Mouse (Mus musculus): ENCODE data around the gene Sema6b. TPM values are rescaled to one million over a fixed set of nuclear protein-coding genes. Genes with fewer than 3 reads are reported as not detected.
"Not testable (repeated sequence)": the region's sequence is repeated elsewhere in the genome, so short reads cannot be mapped to it uniquely, and the experiment has no call there.

Sema6b gene
- polyA plus RNA-seq, 1 experiment from 2014 or later = 12.7 TPM

- ATAC-seq = no peak
- no peaks in the 10 kb centered on the region for H3K27me3 ChIP-seq (replicated peaks; ENCODE audit: control insufficient read depth, insufficient read depth, low read length)
- H3K9me3 ChIP-seq (ENCODE audit: control insufficient read depth, low read length) = no peaks in the 10 kb centered on the region
- no peaks in the 10 kb centered on the region for H3K4me1 ChIP-seq (ENCODE audit: control insufficient read depth, insufficient read depth, low read depth, low read length)
- H3K27ac ChIP-seq (ENCODE audit: low read depth, low read length) = no peak overlapping the region
- no peak overlapping the region for H3K9ac ChIP-seq (ENCODE audit: low read depth, low read length)
- WGBS = 100% methylated on average over 1 of the region's 1 CpGs
- H3K36me3 ChIP-seq (ENCODE audit: control insufficient read depth, insufficient read depth, low read length) = peaks cover 18% of the 10 kb centered on the region
- no peak overlapping the region for H3K4me3 ChIP-seq (ENCODE audit: low read length)
- H3K4me2 ChIP-seq (ENCODE audit: low read length) = no peak overlapping the region
Measured at GRCm38 (mm10) chr17:56092312-56092711, 47.8 kb downstream of the Sema6b start.

GRCm38 (mm10) chr17:56080781-56081585, 59.2 kb downstream of the Sema6b start:
- Histone ChIP-seq H3K4me2 (ENCODE audit: low read length) (peak overlapping the region; percentile 100), H3K27me3 (replicated peaks; ENCODE audit: control insufficient read depth, insufficient read depth, low read length) (no peaks in the 10 kb centered on the region), H3K4me3 (ENCODE audit: low read length) (peak overlapping the region; percentile 91), H3K36me3 (ENCODE audit: control insufficient read depth, insufficient read depth, low read length) (no peaks in the 10 kb centered on the region; the same call in 1 of the 2 replicates), H3K9ac (ENCODE audit: low read depth, low read length) (peak overlapping the region; percentile 90), H3K27ac (ENCODE audit: low read depth, low read length) (peak overlapping the region; percentile 44; the same call in 1 of the 2 replicates), H3K4me1 (ENCODE audit: control insufficient read depth, insufficient read depth, low read depth, low read length) (peaks cover 21% of the 10 kb centered on the region), H3K9me3 (ENCODE audit: control insufficient read depth, low read length) (no peaks in the 10 kb centered on the region)
- ATAC-seq = peak; percentile 50
- 7% methylated on average over 8 of the region's 8 CpGs for WGBS

- peak overlapping the region; percentile 90 for H3K9ac ChIP-seq (ENCODE audit: low read depth, low read length)
- no peaks in the 10 kb centered on the region for H3K27me3 ChIP-seq (replicated peaks; ENCODE audit: control insufficient read depth, insufficient read depth, low read length)
- peak overlapping the region; percentile 76 for H3K27ac ChIP-seq (ENCODE audit: low read depth, low read length)
- H3K9me3 ChIP-seq (ENCODE audit: control insufficient read depth, low read length) = no peaks in the 10 kb centered on the region
- H3K36me3 ChIP-seq (ENCODE audit: control insufficient read depth, insufficient read depth, low read length) = no peaks in the 10 kb centered on the region; the same call in 1 of the 2 replicates
- no peak for ATAC-seq
- peak overlapping the region; percentile 100 for H3K4me2 ChIP-seq (ENCODE audit: low read length)
- peak overlapping the region; percentile 91 for H3K4me3 ChIP-seq (ENCODE audit: low read length)
- 2% methylated on average over 11 of the region's 11 CpGs for WGBS
- peaks cover 26% of the 10 kb centered on the region for H3K4me1 ChIP-seq (ENCODE audit: control insufficient read depth, insufficient read depth, low read depth, low read length)
Measured at GRCm38 (mm10) chr17:56079921-56080320, 60.2 kb downstream of the Sema6b start.

- H3K27me3 ChIP-seq (replicated peaks; ENCODE audit: control insufficient read depth, insufficient read depth, low read length) = no peaks in the 10 kb centered on the region
- peak within 1 kb of the TSS; percentile 91 for H3K4me3 ChIP-seq (ENCODE audit: low read length)
- H3K9me3 ChIP-seq (ENCODE audit: control insufficient read depth, low read length) = no peaks in the 10 kb centered on the region
- peak within 1 kb of the TSS; percentile 100 for H3K4me2 ChIP-seq (ENCODE audit: low read length)
- H3K4me1 ChIP-seq (ENCODE audit: control insufficient read depth, insufficient read depth, low read depth, low read length) = peaks cover 27% of the 10 kb centered on the region
- no peaks in the 10 kb centered on the region for H3K36me3 ChIP-seq (ENCODE audit: control insufficient read depth, insufficient read depth, low read length)
- peak within 1 kb of the TSS; percentile 76 for H3K27ac ChIP-seq (ENCODE audit: low read depth, low read length)
- peak; percentile 94 for ATAC-seq
- peak within 1 kb of the TSS; percentile 90 for H3K9ac ChIP-seq (ENCODE audit: low read depth, low read length)
- under 1% methylated on average over 53 of the region's 61 CpGs for WGBS
Measured at GRCm38 (mm10) chr17:56078880-56079795, 61.0 kb downstream of the Sema6b start, which contains the start of gene Hdgfl2. TSS of gene Hdgfl2 (plus strand) at chr17:56079634.

GRCm38 (mm10) chr17:56078361-56078760, 61.8 kb downstream of the Sema6b start:
- WGBS = 60% methylated on average over 9 of the region's 9 CpGs
- peaks cover 33% of the 10 kb centered on the region for H3K4me1 ChIP-seq (ENCODE audit: control insufficient read depth, insufficient read depth, low read depth, low read length)
- ATAC-seq; H3K36me3 ChIP-seq (ENCODE audit: control insufficient read depth, insufficient read depth, low read length); H3K27ac ChIP-seq (ENCODE audit: low read depth, low read length); H3K27me3 ChIP-seq (replicated peaks; ENCODE audit: control insufficient read depth, insufficient read depth, low read length); H3K9me3 ChIP-seq (ENCODE audit: control insufficient read depth, low read length); H3K9ac ChIP-seq (ENCODE audit: low read depth, low read length): not testable (repeated sequence)
- H3K4me3 ChIP-seq (ENCODE audit: low read length) = peak overlapping the region; percentile 91; the same call in 1 of the 2 replicates
- H3K4me2 ChIP-seq (ENCODE audit: low read length) = peak overlapping the region; percentile 42

- no peaks in the 10 kb centered on the region for H3K27me3 ChIP-seq (replicated peaks; ENCODE audit: control insufficient read depth, insufficient read depth, low read length)
- peaks cover 33% of the 10 kb centered on the region for H3K4me1 ChIP-seq (ENCODE audit: control insufficient read depth, insufficient read depth, low read depth, low read length)
- no peak overlapping the region for H3K27ac ChIP-seq (ENCODE audit: low read depth, low read length)
- H3K4me2 ChIP-seq (ENCODE audit: low read length) = no peak overlapping the region
- no peaks in the 10 kb centered on the region for H3K9me3 ChIP-seq (ENCODE audit: control insufficient read depth, low read length)
- H3K9ac ChIP-seq (ENCODE audit: low read depth, low read length) = no peak overlapping the region
- 88% methylated on average over 5 of the region's 5 CpGs for WGBS
- no peak for ATAC-seq
- peaks cover 5% of the 10 kb centered on the region; the same call in 1 of the 2 replicates for H3K36me3 ChIP-seq (ENCODE audit: control insufficient read depth, insufficient read depth, low read length)
- H3K4me3 ChIP-seq (ENCODE audit: low read length) = no peak overlapping the region
Measured at GRCm38 (mm10) chr17:56077523-56077922, 62.6 kb downstream of the Sema6b start.

- Histone ChIP-seq H3K4me2 (ENCODE audit: low read length) (peak within 1 kb of the TSS; percentile 59), H3K4me3 (ENCODE audit: low read length) (peak within 1 kb of the TSS; percentile 84), H3K4me1 (ENCODE audit: control insufficient read depth, insufficient read depth, low read depth, low read length) (peaks cover 12% of the 10 kb centered on the region), H3K27ac (ENCODE audit: low read depth, low read length) (peak within 1 kb of the TSS; percentile 91), H3K27me3 (replicated peaks; ENCODE audit: control insufficient read depth, insufficient read depth, low read length) (no peaks in the 10 kb centered on the region), H3K36me3 (ENCODE audit: control insufficient read depth, insufficient read depth, low read length) (peaks cover 29% of the 10 kb centered on the region), H3K9me3 (ENCODE audit: control insufficient read depth, low read length) (no peaks in the 10 kb centered on the region), H3K9ac (ENCODE audit: low read depth, low read length) (peak within 1 kb of the TSS; percentile 84)
- WGBS = under 1% methylated on average over 35 of the region's 35 CpGs
- ATAC-seq = peak; percentile 62
Measured at GRCm38 (mm10) chr17:56074827-56075208, 65.3 kb downstream of the Sema6b start, which contains the start of gene Ubxn6. TSS of gene Ubxn6 (minus strand) at chr17:56075028.

- Histone ChIP-seq H3K27me3 (replicated peaks; ENCODE audit: control insufficient read depth, insufficient read depth, low read length) (no peaks in the 10 kb centered on the region), H3K4me1 (ENCODE audit: control insufficient read depth, insufficient read depth, low read depth, low read length) (peaks cover 12% of the 10 kb centered on the region), H3K9ac (ENCODE audit: low read depth, low read length) (peak overlapping the region; percentile 84), H3K4me3 (ENCODE audit: low read length) (peak overlapping the region; percentile 84), H3K27ac (ENCODE audit: low read depth, low read length) (peak overlapping the region; percentile 91), H3K9me3 (ENCODE audit: control insufficient read depth, low read length) (no peaks in the 10 kb centered on the region), H3K36me3 (ENCODE audit: control insufficient read depth, insufficient read depth, low read length) (peaks cover 34% of the 10 kb centered on the region), H3K4me2 (ENCODE audit: low read length) (peak overlapping the region; percentile 59)
- 7% methylated on average over 22 of the region's 22 CpGs for WGBS
- ATAC-seq = peak; percentile 5
Measured at GRCm38 (mm10) chr17:56074097-56074826, 65.9 kb downstream of the Sema6b start.

Measured in hindbrain, embryonic 16.5 days (tissue).